Mouse (Mus musculus) left cerebral cortex, postnatal 4 days (tissue): ENCODE measurements at regions not wholly inside any gene's neighbourhood (a gene's known extent, or its start where the extent isn't known, plus 50 kb on each side); places are given as distances from the start of the nearest gene placed in this dataset.
A peak's percentile ranks its signal among the peaks of the same experiment; 100 is the strongest.

Experiments used
- DNase-seq: peaks from one replicate; pipeline ENCODE4 v3.0.0-alpha.2; 2022
- intact Hi-C: fragments of 180-260 bp; cut with DNase I; formaldehyde crosslinking; loops from one replicate; pipeline ENCODE4 v1.15.1; 2025

DNA sequence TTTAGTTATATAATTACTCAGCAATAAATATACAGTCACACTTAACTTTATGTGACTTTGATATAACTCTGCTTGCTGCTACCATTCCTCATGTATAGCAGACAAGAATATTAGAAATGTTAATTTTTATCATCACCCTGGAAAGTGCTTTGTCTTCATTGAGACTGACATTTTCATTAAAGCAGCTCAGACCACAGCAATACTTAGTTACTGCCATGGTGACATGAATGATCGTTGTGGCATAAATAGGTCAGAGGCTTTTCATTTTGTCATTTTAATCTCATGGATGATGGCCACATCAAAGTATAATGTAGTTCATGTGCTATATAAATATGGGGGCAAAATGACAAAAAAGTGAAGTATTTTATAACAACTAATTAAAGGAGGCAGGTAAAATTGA is 498.1 kb downstream of the Slc22a22 start:
- no peak for DNase-seq
- intact Hi-C loops: no loop called here

DNA sequence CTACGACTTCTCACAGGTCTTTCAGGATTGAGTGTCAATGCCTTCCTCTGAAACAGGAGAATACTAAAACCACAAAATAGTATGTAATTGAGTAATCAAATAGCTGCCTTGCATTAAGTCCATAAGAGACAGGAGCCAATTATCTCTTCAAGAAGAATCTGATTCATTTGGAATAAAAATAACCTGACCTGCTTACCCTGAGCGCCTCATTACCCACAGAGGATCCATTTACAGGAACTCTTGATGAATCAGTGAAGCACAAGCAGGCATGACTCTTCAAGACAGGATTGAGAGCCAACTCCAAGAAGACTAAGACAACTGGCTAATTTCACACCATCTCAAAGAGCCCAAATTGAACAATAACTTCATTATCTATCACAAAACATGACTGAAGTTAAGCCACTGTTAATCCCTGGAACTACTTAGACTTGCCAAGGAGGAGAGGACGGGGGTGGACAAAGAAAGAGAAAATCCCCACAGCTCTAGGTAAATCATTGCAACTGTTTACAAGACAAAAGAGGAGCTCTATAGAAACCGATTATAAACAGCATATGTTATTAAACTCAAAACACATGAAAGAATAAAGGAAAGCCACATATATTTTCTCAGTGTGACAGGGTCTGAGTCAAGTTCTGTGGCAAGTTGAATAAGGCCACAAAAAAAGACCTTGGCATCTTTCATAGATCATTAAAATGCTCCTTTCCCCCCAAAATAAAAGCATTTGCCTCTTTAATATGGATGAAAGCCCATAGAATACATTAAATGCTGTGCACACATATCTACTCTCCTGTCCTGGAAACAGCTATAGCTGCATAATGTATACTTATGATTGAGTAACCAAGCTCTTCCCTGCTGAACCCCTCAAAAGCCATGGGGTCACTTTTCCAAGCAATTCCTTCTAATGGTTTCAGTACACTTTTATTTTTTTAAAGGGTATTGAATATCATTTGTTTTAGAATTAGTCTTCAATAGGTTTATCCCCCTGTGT is 501.7 kb downstream of the Slc22a22 start:
- intact Hi-C loops: no loop called here
- no peak for DNase-seq

DNA sequence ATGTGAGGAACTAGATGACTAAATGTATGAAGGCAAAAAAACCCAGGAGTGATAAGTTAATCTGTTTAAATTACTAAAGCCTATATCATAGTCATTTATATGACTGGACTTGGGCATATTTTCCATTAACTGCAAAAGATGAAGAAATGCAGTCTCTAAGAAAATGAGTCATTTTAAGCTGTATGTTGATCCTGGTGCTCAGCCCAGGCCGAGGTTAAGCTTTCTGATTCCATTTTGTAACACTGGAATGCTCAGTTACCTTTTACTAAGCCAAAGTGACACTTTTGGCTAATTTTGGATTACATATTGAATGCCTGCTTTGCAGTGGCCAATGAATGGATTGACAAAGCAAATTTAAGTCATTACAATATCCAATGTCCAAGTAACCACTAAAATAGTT is 507.3 kb downstream of the Slc22a22 start:
- no peak for DNase-seq
- intact Hi-C loops: no loop called here

DNA sequence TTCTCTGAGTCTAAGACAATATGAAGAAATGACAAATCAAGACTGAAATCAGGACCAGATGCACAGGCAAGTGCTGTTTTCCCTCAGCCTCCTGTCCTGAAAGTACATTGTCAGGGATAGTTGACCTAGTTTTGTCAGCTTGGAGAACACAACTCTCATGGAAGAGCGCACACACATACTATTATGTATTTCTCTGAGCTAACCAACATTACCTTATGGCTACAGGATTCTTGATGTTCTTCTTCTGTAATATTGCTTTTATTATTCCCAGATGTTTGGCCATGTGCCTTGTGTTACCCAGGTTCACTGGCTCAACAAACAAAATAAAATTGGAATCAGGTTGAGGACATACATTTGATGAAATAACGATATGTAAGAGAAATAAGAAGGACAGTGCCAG is 521.1 kb downstream of the Slc22a22 start:
- DNase-seq: no peak
- intact Hi-C loops: no loop called here

DNA sequence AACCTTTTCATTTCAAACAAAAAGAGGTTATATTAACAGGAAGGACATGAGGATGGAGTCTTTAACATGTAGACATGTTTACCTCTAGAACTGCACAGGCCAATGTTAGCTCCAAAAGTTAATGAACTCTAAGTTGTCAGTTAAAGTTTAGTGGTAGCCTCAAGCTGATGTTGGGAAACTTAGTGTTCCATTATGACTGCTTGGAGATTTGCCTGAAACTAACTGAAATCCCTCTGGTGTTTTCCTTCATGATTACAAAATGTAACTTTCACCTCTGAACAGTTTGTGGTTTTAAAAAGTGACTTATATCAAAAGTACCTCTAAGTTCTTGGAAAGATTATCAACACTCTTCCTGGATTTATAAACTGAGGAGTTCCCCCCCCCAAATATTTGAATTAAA is 525.2 kb downstream of the Slc22a22 start:
- no peak for DNase-seq
- intact Hi-C loops: no loop called here

DNA sequence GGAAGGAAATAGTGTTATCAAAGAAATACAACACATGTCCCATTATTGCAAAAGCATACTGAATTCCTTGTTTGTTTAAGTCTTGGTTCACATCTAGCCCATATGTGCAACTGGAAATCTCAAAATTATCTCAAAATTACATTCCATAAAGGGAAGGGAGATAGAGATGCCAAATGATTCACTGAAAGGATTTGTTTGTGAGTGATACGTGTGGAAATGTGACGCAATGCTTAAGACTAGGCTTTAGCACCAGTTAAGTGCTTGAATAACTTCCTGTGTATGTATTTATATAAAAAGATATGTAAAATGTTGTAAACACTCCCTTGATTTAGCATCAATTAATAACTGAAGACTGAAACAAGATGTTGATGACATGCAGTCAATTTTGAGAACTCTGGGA is 526.6 kb downstream of the Slc22a22 start:
- intact Hi-C loops: no loop called here
- DNase-seq: no peak

DNA sequence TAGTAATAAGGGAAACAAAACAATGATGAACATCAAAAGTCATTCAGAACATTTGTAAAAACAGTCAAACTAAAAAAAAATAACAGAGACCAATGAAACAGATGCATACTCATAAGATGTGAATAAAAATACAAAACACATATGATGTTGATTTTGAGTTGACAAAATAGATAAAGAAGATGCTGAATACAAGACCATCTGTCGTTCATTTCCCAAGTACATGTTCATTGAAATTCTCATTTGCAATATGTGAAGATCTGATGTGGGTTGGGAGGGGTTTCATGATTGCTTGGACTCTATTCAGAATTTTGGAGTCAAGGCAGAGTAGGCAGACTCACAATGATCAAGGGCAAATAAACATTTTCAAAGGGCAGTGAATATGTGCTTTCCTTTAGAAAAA is 536.5 kb downstream of the Slc22a22 start:
- no peak for DNase-seq
- intact Hi-C loops: no loop called here

DNA sequence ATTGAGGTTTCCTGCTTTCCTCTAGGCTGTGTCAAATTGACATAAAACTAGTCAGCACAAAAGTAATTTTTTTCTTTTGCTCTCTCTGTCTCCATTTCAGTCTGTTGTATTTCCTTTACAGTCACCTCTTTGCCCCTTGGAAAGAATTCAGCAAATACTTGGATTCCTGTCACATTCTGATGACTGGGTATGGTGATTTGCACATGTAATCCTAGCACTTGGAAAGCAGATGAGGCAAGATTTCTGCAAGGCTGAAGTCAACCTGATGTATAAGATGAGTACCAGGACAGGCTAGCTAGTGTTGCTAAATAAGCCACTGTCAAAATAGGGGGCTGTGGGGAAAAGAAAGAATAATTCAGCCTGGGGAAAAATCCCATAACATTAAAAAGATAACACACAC is 580.9 kb downstream of the Slc22a22 start:
- intact Hi-C loops: no loop called here
- DNase-seq: no peak

DNA sequence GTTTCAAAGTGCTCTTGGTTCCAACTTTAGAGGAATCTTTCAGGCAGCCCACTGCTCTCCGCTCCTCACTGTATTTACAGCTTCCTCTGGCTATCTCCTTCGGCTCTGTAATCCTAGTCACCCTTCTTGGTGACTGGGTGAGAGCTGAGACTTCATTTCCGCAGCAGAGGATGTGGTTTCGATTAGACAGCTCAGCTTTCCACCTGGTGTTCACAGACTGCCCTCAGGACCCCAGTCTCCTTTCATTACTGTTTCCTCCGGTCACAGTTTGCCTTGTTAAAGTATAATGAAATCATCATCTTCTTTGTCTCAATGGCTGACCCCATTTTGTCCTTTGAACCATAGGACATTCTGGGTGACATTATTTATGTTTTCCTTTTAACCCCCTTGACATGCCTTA is 595.9 kb downstream of the Slc22a22 start:
- intact Hi-C loops: no loop called here
- no peak for DNase-seq

DNA sequence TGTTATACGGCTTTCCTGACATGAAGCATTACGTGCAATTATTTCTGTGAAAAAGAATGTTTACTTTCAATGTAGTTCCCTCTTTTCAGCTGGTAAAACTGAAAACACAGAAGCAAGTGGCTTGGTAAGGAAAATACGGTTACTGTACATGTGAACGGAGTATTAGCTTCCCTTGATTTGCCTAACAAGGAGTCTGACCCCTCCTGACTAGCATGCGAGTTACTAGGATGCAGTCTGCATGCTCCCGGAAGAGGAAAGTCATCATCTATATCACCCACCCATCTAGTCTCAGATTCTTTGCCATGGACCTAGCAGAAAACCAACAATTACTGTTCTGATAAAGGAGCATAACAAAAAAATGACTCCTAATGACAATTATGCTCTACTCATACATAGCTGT is 611.5 kb downstream of the Slc22a22 start:
- DNase-seq: no peak
- intact Hi-C loops: no loop called here

DNA sequence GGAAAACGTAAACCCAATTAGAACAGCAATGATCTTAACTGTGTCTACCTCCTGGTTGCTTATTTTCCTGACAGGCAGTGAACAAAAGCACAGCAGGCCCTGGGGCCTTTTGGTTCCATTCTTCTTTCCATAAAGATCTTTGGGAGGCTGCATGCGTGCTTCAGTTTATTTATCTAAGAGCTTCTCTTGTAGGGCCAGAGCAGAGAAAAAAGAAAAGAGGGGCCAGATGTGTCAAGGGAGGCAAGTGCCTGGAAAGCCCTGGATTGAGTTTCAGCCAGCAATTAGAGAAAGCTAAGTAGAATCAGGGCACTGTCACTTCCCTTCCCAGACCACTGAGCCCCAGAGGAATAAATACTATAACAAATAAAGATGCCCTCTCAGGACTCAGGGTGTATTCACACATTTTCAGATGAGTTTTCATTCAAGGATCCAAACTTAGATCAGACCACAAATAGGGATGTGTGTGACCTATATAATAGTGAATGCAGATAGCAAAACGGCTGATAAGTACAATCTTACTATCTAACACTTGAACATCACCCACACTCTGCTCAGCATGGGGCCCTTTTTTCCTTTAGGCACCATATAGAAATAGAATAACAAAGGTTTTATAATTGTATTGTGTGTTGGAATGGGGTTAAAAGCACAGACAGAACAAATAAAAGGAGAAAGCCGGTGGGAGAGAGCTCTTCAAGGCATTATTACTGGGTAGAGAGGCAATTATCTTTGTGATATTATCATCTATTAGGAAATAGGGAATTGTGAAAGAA is 612.2 kb downstream of the Slc22a22 start:
- DNase-seq: no peak
- intact Hi-C loops: no loop called here

DNA sequence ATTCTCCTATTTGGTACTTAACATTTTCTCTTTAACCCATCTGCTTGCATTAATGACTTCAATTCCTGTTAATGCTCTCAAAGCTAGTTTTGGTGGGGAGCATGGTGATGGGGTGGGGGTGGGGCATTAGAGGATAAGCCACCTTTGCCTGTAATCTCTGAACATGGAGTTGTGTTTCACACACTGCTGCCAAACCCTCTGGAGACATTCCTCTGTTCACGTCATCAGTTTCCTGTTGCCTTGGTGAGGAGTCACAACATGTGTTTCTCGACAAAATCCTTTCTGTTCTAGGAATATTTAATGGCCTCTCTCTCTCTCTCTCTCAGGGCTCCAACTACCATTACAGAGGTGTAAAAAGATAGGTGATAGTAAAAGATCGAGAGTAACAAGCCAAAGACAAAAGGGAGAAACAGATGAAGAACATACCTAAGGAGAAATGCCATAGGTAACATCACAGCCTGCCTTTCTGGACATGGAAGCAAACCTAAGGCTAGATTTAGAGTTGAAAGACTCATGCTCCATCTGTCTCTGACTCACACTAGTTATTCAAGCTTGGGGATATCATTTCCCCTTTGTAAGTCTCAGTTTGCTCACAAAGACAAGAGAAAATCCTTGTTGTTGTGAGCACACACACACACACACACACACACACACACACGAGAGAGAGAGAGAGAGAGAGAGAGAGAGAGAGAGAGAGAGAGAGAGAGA is 618.6 kb downstream of the Slc22a22 start:
- DNase-seq: no peak
- intact Hi-C loops: loop anchor here (5.0 kb wide), 1 partner anchor 161 kb away; no protein-coding TSS in a partner anchor

DNA sequence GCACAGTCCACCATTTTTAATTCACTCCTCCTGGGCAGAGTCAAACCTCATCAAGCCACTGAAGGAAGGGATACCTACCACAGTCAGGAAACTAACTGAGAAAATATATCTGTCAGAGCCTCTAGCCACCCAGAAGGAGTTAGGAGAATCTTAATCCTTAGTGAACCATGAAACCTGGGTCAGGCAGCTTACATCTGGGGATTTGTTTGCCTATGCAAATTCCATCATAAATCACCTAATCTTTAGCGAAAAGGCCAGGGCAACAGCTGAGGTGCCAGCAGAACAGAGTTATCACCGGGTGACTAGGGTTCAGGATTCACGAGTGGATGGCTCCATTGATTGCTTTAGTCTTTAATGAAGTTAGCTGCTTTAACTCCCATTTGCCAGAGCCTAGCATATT is 619.3 kb downstream of the Slc22a22 start:
- intact Hi-C loops: loop anchor here (5.0 kb wide), 1 partner anchor 161 kb away; no protein-coding TSS in a partner anchor
- no peak for DNase-seq

DNA sequence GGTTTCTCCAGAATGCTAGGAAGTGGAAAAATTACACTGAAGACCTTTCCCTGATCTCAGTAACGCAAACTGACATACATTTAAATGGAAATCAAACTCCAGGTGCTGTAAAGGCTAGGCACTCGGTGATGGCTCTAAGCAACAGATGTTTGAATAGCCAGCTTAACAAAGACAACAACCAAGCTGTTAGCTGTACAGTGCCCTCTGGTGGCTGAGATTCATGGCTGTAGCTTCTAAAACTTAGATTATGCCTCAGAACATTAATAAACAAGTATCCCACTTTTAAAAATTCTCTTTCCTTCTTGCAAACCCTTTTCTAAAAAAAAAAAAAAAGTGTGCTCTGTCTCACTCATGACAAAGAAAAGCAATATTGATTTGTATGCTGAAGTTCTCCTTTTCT is 621.4 kb downstream of the Slc22a22 start:
- intact Hi-C loops: loop anchor here (5.0 kb wide), 1 partner anchor 159 kb away; no protein-coding TSS in a partner anchor
- peak; percentile 60 for DNase-seq

DNA sequence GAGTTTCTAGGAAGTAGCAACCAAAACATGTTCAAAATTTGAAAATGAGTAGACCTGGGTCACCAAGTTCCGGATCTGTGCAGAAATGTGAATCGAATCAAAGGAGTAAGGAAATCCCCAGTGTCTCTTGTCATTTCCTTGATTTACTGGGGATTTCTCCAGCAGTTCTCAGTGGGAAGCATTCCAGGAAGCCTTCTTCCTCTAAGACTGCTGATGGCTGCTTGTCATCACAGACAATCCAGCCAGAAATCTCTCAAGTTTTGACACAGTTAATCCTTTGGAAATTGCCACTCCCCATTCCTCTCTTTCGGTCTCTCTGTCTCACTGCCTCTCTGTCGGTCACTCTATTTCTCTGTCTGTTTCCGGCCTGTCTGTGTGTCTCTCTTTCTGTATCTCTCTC is 624.3 kb downstream of the Slc22a22 start:
- intact Hi-C loops: no loop called here
- no peak for DNase-seq

DNA sequence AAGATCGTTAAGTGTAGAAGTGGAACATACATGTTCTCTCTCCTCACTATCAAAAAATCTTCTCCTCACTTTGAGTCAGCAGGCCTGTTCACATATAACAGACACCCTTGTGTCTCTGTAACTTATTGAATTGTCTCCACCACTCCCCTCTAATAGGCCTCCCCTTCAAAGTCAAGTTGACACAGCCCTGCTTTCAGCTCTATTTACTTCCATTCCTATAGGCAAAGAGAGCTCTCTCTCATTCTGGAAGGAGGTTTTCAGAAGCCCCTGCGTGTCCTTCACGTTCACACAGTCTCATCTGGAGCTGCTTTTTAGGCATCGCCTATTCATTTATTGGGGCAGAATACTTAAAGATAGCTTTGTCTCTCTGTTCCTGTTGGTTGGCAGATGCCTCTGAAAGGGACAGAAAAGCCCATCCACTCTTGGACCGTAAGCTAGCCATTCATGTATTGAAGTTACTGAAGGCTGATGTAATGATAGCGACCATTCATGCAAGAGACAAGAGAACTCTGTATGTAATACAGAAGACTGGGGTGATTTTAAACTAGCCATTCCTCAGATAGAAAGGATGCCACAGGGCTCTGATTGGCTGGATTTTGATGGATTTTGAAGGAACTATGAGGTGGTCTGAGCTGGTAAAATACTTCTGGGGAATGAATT is 629.8 kb downstream of the Slc22a22 start:
- DNase-seq: no peak
- intact Hi-C loops: no loop called here

DNA sequence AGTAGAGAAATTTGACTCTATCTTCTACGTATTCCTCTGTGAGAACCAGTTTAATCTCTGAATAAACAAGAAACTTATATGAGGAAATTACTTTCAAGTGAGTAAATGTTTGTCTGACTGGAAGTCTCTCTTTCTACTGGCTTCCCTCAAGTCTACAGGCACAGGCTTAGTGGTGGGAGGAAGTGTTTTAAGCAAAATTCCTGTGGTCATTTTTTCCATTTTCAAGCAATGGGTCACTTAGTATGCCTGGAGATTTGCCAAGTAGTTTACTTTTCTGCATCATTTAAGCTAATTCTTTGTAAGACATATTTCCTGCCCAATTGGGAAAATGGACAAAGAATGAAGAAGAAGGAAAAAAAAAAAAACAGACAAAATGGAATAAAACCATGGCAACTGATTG is 632.9 kb downstream of the Slc22a22 start:
- intact Hi-C loops: no loop called here
- no peak for DNase-seq

DNA sequence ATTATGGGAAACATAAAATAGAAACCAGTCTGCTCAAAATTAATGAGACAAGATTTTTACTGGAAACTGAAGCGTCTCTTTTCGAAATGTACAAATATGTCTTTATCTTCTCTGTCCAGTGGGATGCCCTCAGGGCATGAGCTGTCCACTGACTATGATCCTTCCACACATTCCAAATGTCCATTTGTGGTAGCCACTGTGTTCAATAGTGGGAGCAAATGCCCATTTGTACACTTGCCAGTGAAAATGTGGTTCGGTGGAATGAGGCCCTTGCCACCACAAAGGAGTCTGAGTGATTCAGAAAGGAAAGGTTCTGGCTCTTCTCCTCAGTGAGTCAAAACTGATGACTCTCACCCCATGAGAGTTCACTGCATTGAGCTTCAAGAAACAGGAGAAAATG is 635.9 kb downstream of the Slc22a22 start:
- no peak for DNase-seq
- intact Hi-C loops: no loop called here

DNA sequence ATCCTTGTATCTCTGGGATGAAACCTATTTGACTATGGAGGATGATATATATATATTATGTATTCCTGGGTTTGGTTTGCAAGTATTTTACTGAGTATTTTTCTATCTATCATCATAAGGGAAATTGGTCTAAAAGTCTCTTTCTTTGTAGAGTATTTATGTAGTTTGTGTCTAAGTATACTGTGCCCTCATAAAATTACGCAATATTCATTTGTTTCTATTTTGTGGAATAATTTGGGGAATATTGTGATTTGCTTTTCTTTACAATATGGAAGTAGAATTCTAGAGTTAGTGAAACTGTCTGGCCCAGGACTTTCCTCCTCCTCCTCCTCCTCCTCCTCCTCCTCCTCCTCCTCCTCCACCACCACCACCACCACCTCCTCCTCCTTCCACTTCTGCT is 640.1 kb downstream of the Slc22a22 start:
- intact Hi-C loops: no loop called here
- DNase-seq: no peak

DNA sequence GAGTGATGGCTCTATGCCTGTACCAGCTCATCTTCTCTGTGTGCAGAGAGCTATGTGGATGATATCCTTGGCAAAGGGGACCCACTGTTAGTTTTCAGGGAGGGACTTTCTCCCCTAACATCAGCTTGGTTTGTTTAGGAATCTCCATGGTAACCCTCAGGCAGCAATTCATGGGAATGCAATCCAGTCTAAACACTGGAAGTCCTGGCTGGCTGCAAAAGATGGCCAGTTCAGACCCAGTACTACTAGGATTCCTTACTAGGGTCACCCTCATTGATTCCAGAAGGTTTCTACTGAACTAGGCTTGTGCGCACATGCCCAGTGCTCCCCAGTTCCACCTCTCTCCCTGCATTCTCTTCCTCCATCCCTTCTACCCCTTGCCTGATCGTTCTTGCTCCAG is 642.8 kb downstream of the Slc22a22 start:
- DNase-seq: no peak
- intact Hi-C loops: no loop called here

DNA sequence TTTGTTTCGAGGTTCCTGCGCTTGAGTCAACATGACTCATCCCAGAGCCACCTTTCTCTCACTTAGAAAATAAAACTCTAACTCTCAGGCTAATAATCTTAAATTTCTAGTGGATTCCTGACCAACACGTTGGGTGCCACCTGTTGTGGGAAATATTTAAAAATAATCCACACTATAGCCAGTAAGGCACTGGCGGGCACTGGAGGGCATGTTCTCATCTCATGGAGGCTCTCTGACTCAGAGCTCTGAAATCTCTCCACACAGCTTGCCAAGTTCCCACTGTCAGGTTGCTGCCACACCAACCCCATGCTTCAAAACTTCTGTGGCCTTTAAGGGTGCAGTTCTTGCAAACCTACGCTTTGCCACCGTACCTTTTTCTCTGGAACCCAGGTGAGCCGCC is 644.8 kb downstream of the Slc22a22 start:
- no peak for DNase-seq
- intact Hi-C loops: no loop called here
